Mouse (Mus musculus) large intestine, adult 2 months (tissue): ENCODE measurements at regions not wholly inside any gene's neighbourhood (a gene's known extent, or its start where the extent isn't known, plus 50 kb on each side); places are given as distances from the start of the nearest gene placed in this dataset.

Source experiments
- DNase-seq: peaks from one replicate; pipeline ENCODE4 v3.0.0-alpha.2; 2012; ENCODE audit warnings: low read depth, low spot score
- WGBS: fragments of 180-500 bp; shearing (Covaris S2); methylation state at CpG from one replicate; pipeline ENCODE4 v1.1.7; 2018; 5-methylcytosine and 5-hydroxymethylcytosine counted together

- WGBS, result 52% methylated on average over 2 of the region's 2 CpGs
- DNase-seq, result no peak
Observed at GRCm38 (mm10) chr8:104033148-104033547, 68.3 kb upstream of the Cdh5 start.

GRCm38 (mm10) chr8:104034286-104034685 is 67.1 kb upstream of the Cdh5 start:
- DNase-seq, result no peak
- 55% methylated on average over 3 of the region's 3 CpGs for WGBS

GRCm38 (mm10) chr8:104036580-104037477 is 64.6 kb upstream of the Cdh5 start:
- 45% methylated on average over 26 of the region's 26 CpGs for WGBS
- DNase-seq, result no peak

GRCm38 (mm10) chr8:104037611-104038010 is 63.8 kb upstream of the Cdh5 start:
- no peak for DNase-seq
- WGBS, result 84% methylated on average over 7 of the region's 7 CpGs

GRCm38 (mm10) chr8:104039526-104039925 is 61.9 kb upstream of the Cdh5 start:
- WGBS, result 63% methylated on average over 12 of the region's 12 CpGs
- DNase-seq, result no peak

GRCm38 (mm10) chr8:104041522-104041921 is 59.9 kb upstream of the Cdh5 start:
- no peak for DNase-seq
- 84% methylated on average over 5 of the region's 5 CpGs for WGBS

- 20% methylated on average over 8 of the region's 8 CpGs for WGBS
- DNase-seq, result no peak
Observed at GRCm38 (mm10) chr8:104042434-104042833, 59.0 kb upstream of the Cdh5 start.

GRCm38 (mm10) chr8:104048037-104048436 is 53.4 kb upstream of the Cdh5 start:
- no peak for DNase-seq
- 51% methylated on average over 5 of the region's 5 CpGs for WGBS

GRCm38 (mm10) chr8:104049181-104049580 is 52.2 kb upstream of the Cdh5 start:
- DNase-seq, result no peak
- 81% methylated on average over 6 of the region's 6 CpGs for WGBS

GRCm38 (mm10) chr8:104050694-104051539 is 50.5 kb upstream of the Cdh5 start:
- no peak for DNase-seq
- 21% methylated on average over 15 of the region's 15 CpGs for WGBS

GRCm38 (mm10) chr8:104051540-104051882 is 49.9 kb upstream of the Cdh5 start:
- WGBS, result 28% methylated on average over 5 of the region's 5 CpGs
- no peak for DNase-seq
